Mouse (Mus musculus) E14TG2a.4 (cell line): ENCODE measurements around the gene Hspb7.

ENCODE experiments used
- CTCF ChIP-seq: conservative IDR thresholded peaks from 2 replicates; pipeline ENCODE4 v1.5.1; 2014; ENCODE audit warnings: low read length
- NANOG ChIP-seq: IDR thresholded peaks from 2 replicates; pipeline ENCODE4 v1.6.1; 2014; ENCODE audit warnings: borderline replicate concordance, low read length, mixed read lengths

DNA sequence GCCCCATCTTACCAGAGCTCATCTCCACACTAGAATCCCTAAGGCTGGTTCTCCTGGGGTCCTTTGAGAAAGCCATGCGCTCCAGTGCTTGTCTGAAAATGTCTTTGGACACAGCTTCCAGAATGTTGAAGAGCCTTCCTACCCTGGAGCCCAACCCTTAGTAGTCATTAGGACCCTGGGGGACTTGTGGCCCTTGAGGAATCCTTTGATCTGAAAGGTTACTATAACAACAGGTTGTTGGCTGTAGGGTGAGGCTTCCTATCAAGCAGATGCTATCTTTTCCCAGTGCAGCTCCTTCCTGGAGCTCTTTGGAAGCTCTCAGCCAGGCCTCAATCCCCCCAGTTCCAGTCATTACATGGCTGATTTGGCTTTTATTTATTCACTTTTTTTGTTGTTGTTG, 15.4 kb downstream of the Hspb7 start, which contains the start of gene Srarp:
- TF ChIP-seq CTCF (no peak), NANOG (no peak)
